Mouse (Mus musculus): ENCODE measurements around the gene Gm21882. TPM values are rescaled to one million over a fixed set of nuclear protein-coding genes. Genes with fewer than 3 reads are reported as not detected.
"Not testable (repeated sequence)": the region's sequence is repeated elsewhere in the genome, so short reads cannot be mapped to it uniquely, and the experiment has no call there.

Gm21882 gene
- polyA plus RNA-seq (2014; fragmentation: Nextera tagmentation; extraction: Ambion mirVana): not detected in 2 replicates

- not testable (repeated sequence) for H3K27ac ChIP-seq (ENCODE audit: low read depth, low read length); H3K4me1 ChIP-seq (ENCODE audit: control insufficient read depth, insufficient read depth, low read length); H3K9ac ChIP-seq (ENCODE audit: low read depth, low read length); H3K4me2 ChIP-seq; H3K36me3 ChIP-seq (ENCODE audit: control insufficient read depth, insufficient read depth, low read length); H3K27me3 ChIP-seq (ENCODE audit: control insufficient read depth, insufficient read depth, low read length); ATAC-seq (replicated peaks; ENCODE audit: insufficient number of reproducible peaks, low FRiP score, low TSS enrichment); H3K9me3 ChIP-seq (replicated peaks; ENCODE audit: control insufficient read depth, low read length); H3K4me3 ChIP-seq (ENCODE audit: low read depth, low read length)
- WGBS (ENCODE audit: insufficient replicate concordance): no CpG with 5 or more reads among the region's 1 CpGs
These were observed at the start of gene Gm21882 for GRCm38 (mm10) chrY:40381423-40381822. Gene Gm21882 (minus strand): TSS chrY:40381523.

Other genes starting within 250 kb of the Gm21882 start
- not detected in 2 replicates for gene Gm21865, start 64.6 kb downstream of the Gm21882 start, polyA plus RNA-seq (2014; fragmentation: Nextera tagmentation; extraction: Ambion mirVana)

Measured in heart, embryonic 11.5 days (tissue).